Mouse (Mus musculus): ENCODE data around the gene Gm5941. TPM values are rescaled to one million over a fixed set of nuclear protein-coding genes. Genes with fewer than 3 reads are reported as not detected.
"Not testable (repeated sequence)": the region's sequence is repeated elsewhere in the genome, so short reads cannot be mapped to it uniquely, and the experiment has no call there.

Gene Gm5941
- not detected in 2 replicates for total RNA-seq (2021)
- long read RNA-seq, result 0 reads

DNA sequence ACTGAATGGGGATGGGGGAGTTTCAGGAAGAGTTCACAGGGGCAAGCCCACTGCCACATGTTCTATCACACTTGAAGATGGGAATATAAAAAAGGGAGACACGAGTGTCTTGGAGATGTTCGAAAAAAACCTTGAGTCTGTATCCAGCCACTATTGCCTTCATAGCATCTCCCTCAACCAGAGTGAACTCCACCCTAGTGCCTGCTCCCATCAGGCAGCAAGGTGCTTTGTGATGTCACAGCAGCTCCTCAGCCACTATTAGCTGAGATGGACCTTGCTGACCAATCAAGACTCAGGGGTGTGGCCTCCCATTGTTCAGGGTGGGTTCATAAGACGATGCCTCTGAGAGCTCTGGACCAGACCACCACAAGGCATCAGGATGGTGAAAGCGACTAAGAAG, at the start of gene Gm5941:
Gene Gm5941, plus strand, starts transcription at position 301 of the 400 bp plus-strand sequence.
- DNase-seq, result not testable (repeated sequence)

DNA sequence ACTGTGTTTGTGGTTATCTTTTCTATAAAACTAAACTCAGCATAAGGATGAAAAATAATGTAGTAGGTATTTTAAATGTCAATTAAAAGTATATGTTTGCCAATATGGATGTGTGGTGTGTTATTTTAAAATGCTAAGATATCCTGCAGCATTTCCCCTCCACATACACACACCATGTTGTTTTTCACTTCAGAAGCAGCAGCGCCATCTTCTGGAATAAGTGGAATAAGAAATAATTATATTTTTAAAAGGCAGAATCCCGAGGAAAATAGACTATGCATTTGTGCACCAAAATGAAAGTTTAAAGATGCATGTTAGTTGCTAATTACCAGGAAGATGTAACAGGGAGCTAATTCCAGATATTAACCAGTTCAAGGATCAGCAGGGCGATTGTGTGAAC, 29.3 kb upstream of the Gm5941 start:
- DNase-seq, result no peak

DNA sequence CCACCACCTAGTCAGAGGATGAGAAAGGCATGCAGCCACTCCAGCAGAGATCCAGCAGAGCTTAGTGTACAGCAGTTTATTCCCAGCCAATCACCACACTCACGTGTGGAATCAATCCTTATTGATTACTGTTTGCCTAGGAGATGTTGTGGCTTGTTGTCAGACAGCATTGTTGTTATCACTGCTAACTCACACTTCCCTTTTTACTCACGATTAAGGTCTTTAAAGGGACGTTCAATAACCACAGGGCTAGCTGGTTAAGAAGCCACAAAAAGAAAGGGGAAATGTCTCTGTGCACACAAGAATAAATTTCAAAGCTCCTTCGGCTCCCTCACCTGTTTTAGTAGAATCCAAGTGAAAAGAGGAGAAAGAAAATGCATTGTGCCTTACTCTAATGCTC, 25.0 kb upstream of the Gm5941 start:
- no peak for DNase-seq

DNA sequence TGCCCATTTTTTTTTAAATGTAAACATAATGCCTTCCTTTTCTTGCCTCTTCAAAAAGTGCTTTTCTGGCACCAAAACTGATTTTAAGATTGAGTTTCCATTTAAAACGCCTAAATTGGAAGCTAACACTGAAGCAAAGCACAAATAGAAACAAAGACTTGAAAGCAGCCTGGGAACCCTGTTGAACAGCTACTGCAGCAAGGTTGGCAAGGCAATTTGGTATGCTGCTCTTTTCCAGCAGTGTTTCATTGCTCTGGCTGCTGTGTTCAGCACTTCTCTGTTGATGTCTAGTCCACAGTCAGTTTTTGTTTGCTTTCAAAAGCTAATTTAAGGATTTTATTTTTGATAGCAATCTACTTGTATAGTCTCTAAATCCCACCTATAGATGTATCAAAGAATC, 8.5 kb downstream of the Gm5941 start:
- no peak for DNase-seq

DNA sequence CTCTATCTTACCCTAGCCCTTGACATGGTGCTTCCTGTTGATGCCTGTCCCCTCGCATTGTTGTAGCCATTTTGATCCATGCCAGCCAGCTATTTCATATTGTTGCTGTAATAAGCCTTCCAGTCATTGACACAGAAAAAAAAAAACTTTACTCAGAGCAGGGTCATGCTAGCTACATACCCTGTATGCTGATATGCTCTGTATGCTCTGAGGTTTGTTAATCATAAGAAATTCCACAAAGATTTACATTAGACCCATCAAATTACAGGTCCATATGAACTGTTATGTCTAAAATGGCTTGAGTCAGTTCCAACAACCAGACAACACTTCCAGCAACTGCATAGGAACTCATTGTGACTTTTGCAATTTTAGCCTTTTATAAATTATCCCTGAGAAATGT, 38.1 kb downstream of the Gm5941 start:
- DNase-seq, result no peak

Other genes starting within 250 kb of the Gm5941 start
- not detected in 2 replicates for gene Mageb18, start 109.6 kb downstream of the Gm5941 start, total RNA-seq (2021)

Data from adrenal gland, postnatal 25 days (tissue).